Mouse (Mus musculus) brown adipose tissue, adult 24 weeks (tissue): ENCODE measurements around the gene Lyz2. TPM values are rescaled to one million over a fixed set of nuclear protein-coding genes. Genes with fewer than 3 reads are reported as not detected.
"Not testable (repeated sequence)": the region's sequence is repeated elsewhere in the genome, so short reads cannot be mapped to it uniquely, and the experiment has no call there.

Experiments used
- H3K27ac ChIP-seq: fragments of 200-500 bp; replicated peaks from 2 replicates; pipeline ENCODE4 v1.5.1; 2012; ENCODE audit warnings: low read depth, mild to moderate bottlenecking, low read length
- H3K4me1 ChIP-seq: fragments of 200-500 bp; 2 replicates; pipeline ENCODE4 v1.6.1; 2012; ENCODE audit warnings: low read length, mixed read lengths; ENCODE audit not compliant: control insufficient read depth, insufficient read depth, insufficient read length
- H3K4me3 ChIP-seq: fragments of 200-500 bp; 2 replicates; pipeline ENCODE4 v1.5.1; 2012; ENCODE audit warnings: low read depth, mild to moderate bottlenecking, low read length, moderate library complexity; ENCODE audit not compliant: insufficient read depth
- polyA plus RNA-seq: library from polyadenylated mRNA; stranded (reverse); fragments of >200 nt; gene quantifications from 2 replicates; pipeline ENCODE4 v1.2.4, GENCODE M21; 2012; ENCODE audit not compliant: missing spikeins, insufficient read depth, insufficient read length

The Lyz2 gene
- 168 and 210 TPM in 2 replicates for polyA plus RNA-seq

DNA sequence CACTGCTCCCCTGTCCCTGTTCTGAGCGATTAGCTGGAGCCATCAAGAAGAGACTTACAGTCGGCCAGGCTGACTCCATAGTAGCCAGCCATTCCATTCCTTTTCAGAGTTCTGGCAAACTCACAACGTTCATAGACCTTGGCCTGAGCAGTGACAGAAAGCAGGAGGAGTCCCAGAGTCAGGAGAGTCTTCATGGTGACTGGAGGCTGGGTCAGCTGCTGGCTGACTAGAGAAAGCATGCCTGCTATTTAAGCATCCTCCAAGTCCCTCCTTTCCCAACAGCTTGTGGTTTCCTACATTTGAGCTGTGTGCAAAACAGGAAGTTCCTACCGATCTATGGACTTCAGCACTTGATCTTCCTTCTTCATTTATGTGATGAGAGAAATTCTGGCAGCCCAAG is at the start of gene Lyz2:
Lyz2 (minus strand) TSS at position 273 of the 400 bp plus-strand sequence.
- Histone ChIP-seq H3K27ac (peak within 1 kb of the TSS; percentile 63), H3K4me1 (no peaks in the 10 kb centered on the region), H3K4me3 (peak within 1 kb of the TSS; percentile 49)

DNA sequence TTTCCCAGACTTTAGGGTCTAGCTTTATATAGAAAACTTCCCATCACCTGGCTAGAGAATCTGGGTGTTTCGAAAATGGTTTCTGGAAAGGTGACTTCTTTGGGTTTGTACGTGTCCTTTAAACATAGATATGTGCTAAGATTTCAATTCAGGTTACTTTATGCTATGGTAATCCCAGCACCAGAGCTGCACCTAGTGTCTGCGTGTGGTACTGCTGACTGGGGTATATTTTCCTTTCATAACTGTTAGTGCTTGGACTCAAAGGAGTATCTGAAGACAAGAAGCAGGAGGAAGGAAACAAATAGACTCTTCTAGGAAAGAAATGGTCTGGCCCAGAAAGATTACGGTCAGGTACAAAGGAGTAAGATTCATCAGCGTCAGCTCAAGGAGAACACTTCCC is 48.4 kb upstream of the Lyz2 start:
- Histone ChIP-seq H3K4me3 (no peak overlapping the region), H3K27ac (no peak overlapping the region), H3K4me1 (peaks cover 2% of the 10 kb centered on the region; the same call in 1 of the 2 replicates)

DNA sequence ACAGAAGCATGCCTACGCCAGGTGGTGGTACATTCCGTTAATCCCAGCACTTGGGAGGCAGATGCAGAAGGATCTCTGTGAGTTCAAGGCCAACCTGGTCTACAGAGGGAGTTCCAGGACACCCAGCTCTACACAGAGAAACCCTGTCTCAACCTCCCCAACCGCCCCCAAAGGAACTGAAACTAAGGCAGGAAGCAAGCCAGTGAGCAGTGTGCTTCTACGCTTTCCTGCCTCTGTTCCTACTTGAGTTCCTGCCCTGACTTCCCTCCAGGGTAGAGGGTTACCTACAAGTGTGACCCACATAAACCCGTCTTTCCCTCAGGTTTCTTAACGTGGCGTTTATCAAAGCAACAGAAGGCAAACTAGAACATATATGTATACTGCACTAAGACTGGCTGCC is 41.7 kb upstream of the Lyz2 start:
- Histone ChIP-seq H3K4me3 (no peak overlapping the region), H3K4me1 (peaks cover 5% of the 10 kb centered on the region), H3K27ac (no peak overlapping the region)

DNA sequence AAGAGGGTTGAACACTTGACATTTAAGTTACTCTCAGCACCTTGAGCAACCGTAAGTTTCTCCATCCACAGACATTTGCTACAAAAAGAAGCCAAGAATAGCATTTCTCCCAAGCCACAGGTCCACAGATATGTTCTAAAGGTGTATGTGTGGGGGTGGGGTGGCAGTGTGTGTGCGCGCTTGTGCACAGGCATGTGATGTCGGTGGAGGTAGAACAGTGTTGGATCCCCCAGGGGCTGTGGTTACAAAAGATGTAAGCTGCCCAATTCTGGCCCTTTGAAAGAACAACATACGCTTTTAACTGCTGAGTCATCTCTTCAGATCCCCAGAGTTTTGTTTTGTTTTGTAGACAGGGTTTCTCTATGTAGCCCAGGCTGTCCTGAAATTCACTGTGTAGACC is 40.5 kb upstream of the Lyz2 start:
- Histone ChIP-seq H3K4me1 (peaks cover 5% of the 10 kb centered on the region), H3K4me3 (no peak overlapping the region), H3K27ac (no peak overlapping the region)

DNA sequence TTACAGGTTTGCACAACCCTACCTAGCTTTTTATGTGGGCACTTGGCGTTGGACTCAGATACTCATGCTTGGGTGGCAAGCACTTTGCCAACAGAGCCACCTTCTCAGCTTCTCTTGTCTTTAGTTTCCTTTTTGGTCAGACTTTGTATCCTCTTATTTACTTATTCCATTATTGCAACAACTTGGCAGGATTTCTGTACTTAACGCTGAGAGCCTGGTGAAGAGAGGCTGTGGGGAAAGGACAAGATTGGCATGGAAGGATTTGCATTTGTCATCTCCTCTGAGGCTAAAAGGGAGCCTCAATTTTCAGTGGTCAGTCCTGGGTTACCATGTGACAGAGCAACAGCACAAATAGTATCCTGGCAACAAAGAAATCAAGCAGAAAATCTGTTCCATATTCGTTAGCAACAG is 38.5 kb upstream of the Lyz2 start:
- H3K4me3 ChIP-seq: no peak overlapping the region
- 0 out of 2 replicates have a peak overlapping the region, but pooled peaks have one; percentile 32 for H3K27ac ChIP-seq
- peaks cover 5% of the 10 kb centered on the region for H3K4me1 ChIP-seq

DNA sequence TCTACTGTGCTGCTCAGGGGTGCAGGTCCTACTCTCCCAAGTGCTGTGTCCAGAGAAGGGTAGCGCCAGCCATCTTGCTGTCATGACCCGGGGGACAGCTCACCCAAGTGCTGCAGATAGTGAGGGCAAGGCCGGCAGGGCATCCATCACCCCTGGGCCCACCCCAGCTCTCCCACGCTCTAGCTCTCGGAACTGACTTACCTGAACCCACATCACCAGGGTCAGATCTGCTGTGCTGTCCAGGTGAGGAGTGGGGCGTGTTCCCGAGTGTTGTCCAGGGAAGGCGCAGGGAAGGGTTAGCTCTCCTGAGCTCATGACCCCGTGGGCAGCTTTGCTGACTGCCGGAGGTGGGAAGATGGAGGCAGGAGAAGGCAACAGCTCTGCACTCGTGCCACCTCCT is 34.3 kb upstream of the Lyz2 start:
- Histone ChIP-seq H3K4me1 (no peaks in the 10 kb centered on the region; the same call in 1 of the 2 replicates), H3K4me3 (no peak overlapping the region), H3K27ac (no peak overlapping the region)

DNA sequence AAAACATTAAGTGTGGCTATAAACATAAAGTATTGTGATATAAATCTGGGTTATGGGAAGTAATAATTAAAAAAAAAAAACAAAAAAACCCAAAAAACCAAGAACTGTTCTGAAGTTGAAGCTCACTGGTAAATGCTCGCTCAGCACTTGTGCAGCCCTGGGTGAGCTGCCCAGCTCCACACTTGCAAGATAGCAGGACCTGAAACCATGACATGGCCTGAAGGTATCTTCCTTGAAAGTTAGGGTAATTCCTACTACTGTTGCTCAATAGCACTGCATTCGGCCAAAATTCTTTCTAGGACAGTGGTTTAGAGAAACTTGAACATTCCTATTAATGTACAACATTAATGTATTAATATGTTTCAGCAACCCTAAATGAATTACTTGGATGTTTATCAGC is 31.0 kb upstream of the Lyz2 start:
- Histone ChIP-seq H3K4me3 (no peak overlapping the region), H3K4me1 (no peaks in the 10 kb centered on the region), H3K27ac (no peak overlapping the region)

DNA sequence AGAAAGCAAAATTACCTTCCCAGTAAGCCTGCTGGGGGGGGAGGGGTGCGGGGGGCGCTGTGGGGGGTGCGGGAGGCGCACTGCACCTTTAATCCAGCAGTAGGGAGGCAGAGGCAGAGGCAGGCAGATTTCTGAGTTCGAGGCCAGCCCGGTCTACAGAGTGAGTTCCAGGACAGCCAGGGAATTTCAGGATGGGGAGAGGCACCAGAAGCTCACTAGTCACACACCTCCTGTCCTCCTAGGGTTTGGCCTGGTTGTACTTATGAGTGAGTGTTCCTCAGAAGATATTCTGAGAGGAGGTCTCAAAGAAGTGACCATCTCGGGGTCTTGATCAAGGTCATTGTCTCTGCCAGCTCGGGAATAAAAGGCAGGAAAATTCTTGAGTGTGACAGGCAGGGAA is 30.0 kb upstream of the Lyz2 start:
- no peak overlapping the region for H3K4me3 ChIP-seq
- H3K27ac ChIP-seq: no peak overlapping the region

DNA sequence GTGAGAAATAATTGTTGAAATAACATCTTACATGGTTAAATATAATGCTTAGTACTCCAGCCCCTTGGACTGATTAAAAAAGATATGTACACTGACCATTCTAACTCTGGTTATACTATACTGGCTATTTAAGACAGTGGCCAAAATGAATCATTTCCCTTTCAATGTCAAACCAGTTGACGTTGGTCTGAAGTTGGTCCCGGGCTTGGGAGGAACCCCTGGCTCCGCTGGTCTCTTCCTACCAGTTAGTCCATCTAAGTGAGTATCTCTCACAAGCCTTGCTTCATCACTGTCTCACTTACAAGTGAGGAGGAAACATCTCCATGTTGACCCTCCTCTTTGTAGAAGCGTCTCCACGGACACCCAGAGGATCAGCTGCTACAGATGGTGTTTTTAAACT is 22.2 kb upstream of the Lyz2 start:
- Histone ChIP-seq H3K27ac (no peak overlapping the region), H3K4me3 (no peak overlapping the region), H3K4me1 (peaks cover 13% of the 10 kb centered on the region)

More for the DNA sequence above, 30.0 kb upstream of the Lyz2 start:
- H3K4me1 ChIP-seq: no peaks in the 10 kb centered on the region

DNA sequence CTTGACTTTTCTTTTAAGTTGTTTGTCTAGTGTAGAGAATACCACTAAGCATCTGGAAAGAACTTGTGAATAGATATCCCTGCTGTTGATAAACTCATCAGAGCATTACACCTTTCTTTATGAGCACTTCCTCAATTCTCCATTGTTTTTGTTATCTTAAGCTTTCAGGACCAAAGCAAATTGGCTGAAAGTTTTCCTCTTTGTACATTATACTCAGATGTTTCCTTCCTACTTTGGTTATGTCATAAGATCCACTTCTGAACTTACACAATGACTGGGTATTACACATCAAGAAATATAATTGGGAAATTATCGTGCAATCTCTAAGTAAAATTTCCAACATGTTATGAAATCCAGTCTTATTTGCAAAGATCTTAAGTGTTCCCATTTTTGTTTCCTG is 19.6 kb upstream of the Lyz2 start:
- Histone ChIP-seq H3K4me3 (no peak overlapping the region), H3K27ac (no peak overlapping the region), H3K4me1 (peaks cover 15% of the 10 kb centered on the region)

DNA sequence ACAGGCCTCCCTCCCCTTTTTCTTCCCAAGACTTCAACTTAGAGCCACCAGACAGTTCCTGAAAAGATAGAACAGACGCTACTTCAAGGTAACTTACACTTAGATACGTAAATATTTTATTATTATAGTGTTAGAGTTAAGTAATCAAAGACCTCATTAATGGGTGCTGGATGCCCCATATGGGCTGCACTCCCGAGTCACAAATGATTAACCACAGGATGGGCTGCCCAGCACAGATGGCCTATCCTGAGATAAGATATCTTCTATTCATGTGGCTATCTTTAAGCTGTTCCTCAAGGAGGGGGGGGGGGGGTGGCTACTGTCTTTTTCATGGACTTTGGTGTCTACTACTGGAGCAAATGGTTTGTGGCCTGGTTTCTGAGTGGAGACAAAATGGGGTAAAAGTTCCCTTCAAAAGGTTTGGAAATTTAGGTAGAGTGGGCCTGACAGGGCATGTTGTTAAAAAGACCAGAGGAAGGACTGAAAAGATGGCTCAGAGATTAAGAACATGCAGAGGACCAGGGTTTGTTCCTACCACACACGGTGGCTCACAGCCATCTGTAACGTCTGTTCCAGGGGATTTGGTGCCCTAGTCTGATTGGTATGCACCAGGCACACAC is 17.9 kb upstream of the Lyz2 start:
- peaks cover 15% of the 10 kb centered on the region for H3K4me1 ChIP-seq
- no peak overlapping the region; the same call in 1 of the 2 replicates for H3K27ac ChIP-seq
- no peak overlapping the region for H3K4me3 ChIP-seq

DNA sequence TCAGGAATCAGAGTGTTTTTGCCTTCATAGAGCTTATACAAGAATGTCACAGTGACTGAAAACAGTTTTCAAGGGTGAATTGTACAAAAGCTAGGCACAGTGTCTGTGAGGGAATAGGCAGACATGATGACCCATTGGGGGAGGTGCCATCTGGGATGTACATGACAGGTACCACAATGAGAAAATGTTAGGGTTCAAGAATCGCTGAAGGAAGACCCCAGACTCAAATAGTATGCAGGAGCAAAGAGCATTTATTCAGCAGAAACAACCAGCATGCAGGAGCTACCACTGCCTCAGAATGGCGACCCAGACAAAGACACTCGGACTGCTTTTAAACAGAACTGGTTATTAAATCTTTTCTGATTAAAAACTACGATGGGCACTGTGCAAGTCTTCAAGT is 17.0 kb upstream of the Lyz2 start:
- peaks cover 15% of the 10 kb centered on the region for H3K4me1 ChIP-seq
- no peak overlapping the region for H3K4me3 ChIP-seq
- H3K27ac ChIP-seq: no peak overlapping the region

DNA sequence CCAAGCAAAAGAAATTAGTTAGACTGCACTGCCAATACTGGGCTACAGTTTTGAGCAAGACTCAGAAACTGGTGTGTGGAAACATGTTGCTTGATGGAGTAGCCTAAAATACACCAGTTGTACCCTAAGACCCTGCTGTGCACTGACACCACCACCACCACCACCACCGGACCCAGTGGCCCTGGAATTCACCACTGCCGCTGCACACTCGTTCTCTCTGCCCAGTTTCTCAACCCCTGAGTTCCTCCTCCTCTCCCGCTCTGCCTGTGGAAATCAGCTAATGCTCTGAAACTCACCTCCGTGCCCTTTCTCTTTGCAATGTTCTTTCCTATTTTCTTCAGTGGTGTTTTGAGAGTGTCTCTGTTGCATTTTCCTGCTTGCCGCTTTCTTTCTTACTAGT is 16.2 kb upstream of the Lyz2 start:
- H3K4me1 ChIP-seq: peaks cover 15% of the 10 kb centered on the region
- H3K27ac ChIP-seq: no peak overlapping the region

DNA sequence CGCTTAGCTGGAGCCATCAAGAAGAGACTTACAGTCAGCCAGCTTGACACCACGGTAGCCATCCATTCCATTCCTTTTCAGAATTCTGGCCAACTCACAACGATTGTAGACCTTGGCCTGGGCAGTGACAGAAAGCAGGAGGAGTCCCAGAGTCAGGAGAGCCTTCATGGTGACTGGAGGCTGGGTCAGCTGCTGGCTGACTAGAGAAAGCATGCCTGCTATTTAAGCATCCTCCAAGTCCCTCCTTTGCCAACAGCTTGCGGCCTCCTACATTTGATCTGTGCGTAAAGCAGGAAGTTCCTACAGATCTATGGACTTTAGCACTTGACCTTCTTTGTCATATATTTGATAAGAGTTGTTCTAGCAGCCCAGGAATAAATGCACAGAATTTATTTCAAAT is 10.6 kb upstream of the Lyz2 start, which contains the start of gene Lyz1:
Lyz1 (minus strand) TSS at position 198 of the 400 bp plus-strand sequence.
- no peaks in the 10 kb centered on the region for H3K4me1 ChIP-seq
- no peak within 1 kb of the TSS for H3K4me3 ChIP-seq
- H3K27ac ChIP-seq: no peak within 1 kb of the TSS

More for the DNA sequence above, 16.2 kb upstream of the Lyz2 start:
- no peak overlapping the region for H3K4me3 ChIP-seq

DNA sequence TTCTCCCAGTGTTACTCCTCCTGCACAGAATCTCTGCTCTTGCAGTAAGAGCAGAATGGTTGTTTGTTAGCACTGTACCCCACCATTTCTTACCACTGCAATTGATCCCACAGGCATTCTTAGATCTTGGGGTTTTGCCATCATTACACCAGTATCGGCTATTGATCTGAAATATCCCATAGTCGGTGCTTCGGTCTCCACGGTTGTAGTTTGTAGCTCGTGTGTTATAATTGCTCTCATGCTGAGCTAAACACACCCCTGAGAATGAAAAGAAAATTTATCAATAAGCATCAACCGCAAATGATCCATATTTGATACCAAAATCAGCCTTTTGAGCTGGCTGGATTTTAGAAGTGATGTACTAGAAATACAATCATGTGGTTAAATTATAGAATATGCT is 8.8 kb upstream of the Lyz2 start:
- H3K4me3 ChIP-seq, H3K4me1 ChIP-seq, H3K27ac ChIP-seq: not testable (repeated sequence)

DNA sequence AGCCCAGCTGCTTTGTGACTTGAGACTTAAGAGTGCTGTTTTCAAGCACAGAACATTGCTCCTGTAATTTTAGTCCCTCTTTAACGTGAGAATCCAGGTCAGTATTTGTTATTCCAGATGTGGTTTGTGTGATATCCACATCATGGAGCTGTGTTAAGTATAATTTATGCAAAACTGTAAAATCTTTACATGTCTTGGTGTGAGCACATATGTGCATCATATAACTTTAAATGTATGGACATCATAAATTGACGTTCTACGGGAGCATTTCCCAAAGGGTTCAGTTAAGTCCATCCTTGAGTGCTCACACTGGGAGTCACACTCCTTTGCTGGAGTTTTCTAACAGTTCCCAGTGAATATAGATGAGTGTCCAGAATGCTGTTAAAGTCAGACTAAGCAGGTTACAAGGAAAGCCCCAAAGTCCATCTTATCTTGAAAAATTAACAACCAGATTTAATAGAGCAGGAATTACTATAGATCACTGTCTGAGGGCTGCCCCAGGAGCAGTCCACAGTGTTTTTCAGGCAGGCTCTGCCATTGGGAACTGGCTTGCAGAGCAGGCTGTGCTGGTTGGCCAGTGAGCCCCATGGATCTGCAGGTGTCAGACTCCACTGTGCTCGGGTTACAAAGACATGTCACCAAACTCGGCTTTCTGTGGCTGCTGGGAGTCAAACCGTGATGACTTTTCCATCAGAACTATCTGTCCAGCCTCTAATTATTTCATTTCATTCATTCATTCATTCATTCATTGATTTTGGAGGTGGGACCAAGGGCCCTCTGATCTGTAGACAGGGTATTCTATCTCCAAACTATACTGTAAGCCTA is 8.1 kb upstream of the Lyz2 start:
- Histone ChIP-seq H3K4me3 (no peak overlapping the region), H3K4me1 (no peaks in the 10 kb centered on the region), H3K27ac (no peak overlapping the region)
